Mouse (Mus musculus): ENCODE results near the gene Ms4a6b.

- no peak for TF ChIP-seq FLI1 (IDR thresholded peaks at IDR 0.05; ENCODE audit: low read length)
- TF ChIP-seq GATA1 (IDR thresholded peaks at IDR 0.05; ENCODE audit: borderline replicate concordance, low read length), result no peak
Observed at GRCm38 (mm10) chr19:11520146-11520545, 3.8 kb downstream of the Ms4a6b start.

Measured in megakaryocyte, embryonic 14.5 days (primary cell).